Mouse (Mus musculus) hindbrain, embryonic 13.5 days (tissue): Measurements from ENCODE around the gene Gm28729. TPM values are rescaled to one million over a fixed set of nuclear protein-coding genes. Genes with fewer than 3 reads are reported as not detected.
A peak's percentile ranks its signal among the peaks of the same experiment; 100 is the strongest.

Source experiments
- ATAC-seq: fragments of 200-750 bp; cut with Nextera tagmentation; 2 replicates; pipeline ENCODE4 v1.8.0; 2017; ENCODE audit warnings: moderate TSS enrichment; ENCODE audit not compliant: low FRiP score
- H3K27ac ChIP-seq: fragments of 300-500 bp; sonication (generic); 2 replicates; pipeline ENCODE4 v1.5.1; 2015; ENCODE audit warnings: inconsistent platforms, mild to moderate bottlenecking, moderate library complexity
- H3K27me3 ChIP-seq: fragments of 300-500 bp; sonication (generic); 2 replicates; pipeline ENCODE4 v1.6.1; 2015; ENCODE audit warnings: mild to moderate bottlenecking, inconsistent platforms
- H3K36me3 ChIP-seq: fragments of 300-500 bp; sonication (generic); 2 replicates; pipeline ENCODE4 v1.6.1; 2015; ENCODE audit warnings: mild to moderate bottlenecking, inconsistent platforms
- H3K4me1 ChIP-seq: fragments of 300-500 bp; sonication (generic); replicated peaks from 2 replicates; pipeline ENCODE4 v1.6.1; 2015; ENCODE audit warnings: inconsistent platforms
- H3K4me2 ChIP-seq: fragments of 300-500 bp; sonication (generic); 2 replicates; pipeline ENCODE4 v1.6.1; 2015; ENCODE audit warnings: inconsistent platforms, mild to moderate bottlenecking, moderate library complexity
- H3K4me3 ChIP-seq: fragments of 300-500 bp; sonication (generic); 2 replicates; pipeline ENCODE4 v1.5.1; 2015; ENCODE audit warnings: mild to moderate bottlenecking, inconsistent platforms
- H3K9ac ChIP-seq: fragments of 300-500 bp; sonication (generic); 2 replicates; pipeline ENCODE4 v1.6.1; 2015; ENCODE audit warnings: mild to moderate bottlenecking, inconsistent platforms
- H3K9me3 ChIP-seq: fragments of 300-500 bp; sonication (generic); 2 replicates; pipeline ENCODE4 v1.6.1; 2016; ENCODE audit warnings: inconsistent platforms
- whole genome bisulfite sequencing: fragments of 180-500 bp; shearing (Covaris S2); methylation state at CpG from one replicate; pipeline ENCODE4 v1.1.7; 2015; 5-methylcytosine and 5-hydroxymethylcytosine counted together
- polyA plus RNA-seq: library from polyadenylated mRNA; unstranded; fragments of >200 nt; fragmentation: Nextera tagmentation; extraction: Ambion mirVana; gene quantifications from 2 replicates; pipeline ENCODE4 v1.2.1, GENCODE M21; 2015

Gm28729 gene
- polyA plus RNA-seq, 1 experiment from 2014 or later = 0.40 TPM

DNA sequence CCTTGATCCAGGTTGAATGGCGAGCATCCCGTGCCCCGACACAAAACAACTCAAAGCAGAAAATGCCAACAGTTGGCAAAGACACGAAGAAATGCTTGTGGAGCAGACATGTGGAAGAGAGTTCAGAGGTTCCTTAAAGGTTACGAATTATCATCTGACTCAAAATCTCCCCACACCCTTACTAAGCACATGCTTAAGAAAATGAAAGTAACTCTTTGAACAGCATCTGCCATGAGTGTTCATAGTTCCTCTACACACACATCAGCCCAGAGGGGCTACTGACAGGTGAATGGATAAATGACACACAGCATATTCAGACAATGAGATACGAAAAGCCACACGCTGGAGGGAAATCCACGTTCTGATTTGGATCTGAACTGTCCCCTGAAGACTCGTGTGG lies 75.5 kb downstream of the Gm28729 start:
- Histone ChIP-seq H3K4me1 (no peaks in the 10 kb centered on the region), H3K4me2 (no peak overlapping the region), H3K36me3 (no peaks in the 10 kb centered on the region), H3K27me3 (no peaks in the 10 kb centered on the region), H3K27ac (no peak overlapping the region), H3K4me3 (no peak overlapping the region), H3K9ac (no peak overlapping the region), H3K9me3 (no peaks in the 10 kb centered on the region)
- 80% methylated on average over 9 of the region's 9 CpGs for WGBS
- ATAC-seq = no peak

DNA sequence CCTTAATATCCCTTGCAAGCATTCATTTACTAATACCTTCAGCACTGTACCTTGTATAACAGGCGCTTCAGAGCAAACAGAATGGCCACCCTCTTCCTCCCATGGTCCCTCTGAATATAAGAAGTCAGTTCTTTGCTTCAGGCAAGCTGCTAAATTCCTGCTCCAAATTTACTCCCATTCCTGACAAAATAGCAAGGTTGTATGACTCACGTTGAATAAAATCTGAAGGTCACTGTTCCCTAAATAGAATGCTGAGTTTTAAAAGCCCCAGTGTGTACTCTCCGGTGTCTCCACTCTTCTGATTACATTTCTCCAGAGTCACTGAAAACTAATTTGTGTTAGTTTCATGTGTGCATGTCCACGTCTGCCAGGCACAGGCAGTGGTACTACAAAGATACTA lies 79.7 kb downstream of the Gm28729 start:
- Histone ChIP-seq H3K4me1 (no peaks in the 10 kb centered on the region), H3K9me3 (no peaks in the 10 kb centered on the region), H3K4me3 (no peak overlapping the region), H3K4me2 (no peak overlapping the region), H3K9ac (no peak overlapping the region), H3K27ac (no peak overlapping the region), H3K36me3 (no peaks in the 10 kb centered on the region), H3K27me3 (no peaks in the 10 kb centered on the region)
- ATAC-seq = no peak
- 85% methylated on average over 4 of the region's 4 CpGs for WGBS

DNA sequence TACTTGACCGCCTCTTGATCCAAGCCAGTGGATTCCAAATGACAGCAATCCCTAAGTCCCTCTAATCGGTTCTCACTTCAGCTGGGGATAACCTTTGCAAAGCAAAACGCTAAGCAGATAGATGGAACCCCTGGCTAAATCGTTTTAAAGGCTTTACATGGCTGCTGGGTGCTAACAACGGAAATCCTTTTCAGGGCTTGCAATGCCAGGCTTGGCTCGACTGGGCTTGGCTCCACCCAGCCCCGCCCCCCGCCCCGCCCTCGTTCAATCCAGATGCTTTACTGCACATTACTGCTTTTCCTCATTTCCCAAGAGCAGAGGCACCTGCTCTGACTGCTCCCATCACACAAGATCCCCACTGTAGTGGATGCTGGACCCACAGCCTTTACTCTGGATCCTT lies 83.0 kb downstream of the Gm28729 start:
- Histone ChIP-seq H3K4me2 (no peak overlapping the region), H3K9me3 (no peaks in the 10 kb centered on the region), H3K9ac (no peak overlapping the region), H3K27me3 (0 out of 2 replicates have a peak, but pooled peaks cover 5% of the 10 kb centered on the region), H3K4me3 (no peak overlapping the region), H3K27ac (no peak overlapping the region), H3K4me1 (peaks cover 18% of the 10 kb centered on the region), H3K36me3 (no peaks in the 10 kb centered on the region)
- no peak for ATAC-seq
- WGBS = 30% methylated on average over 10 of the region's 10 CpGs

DNA sequence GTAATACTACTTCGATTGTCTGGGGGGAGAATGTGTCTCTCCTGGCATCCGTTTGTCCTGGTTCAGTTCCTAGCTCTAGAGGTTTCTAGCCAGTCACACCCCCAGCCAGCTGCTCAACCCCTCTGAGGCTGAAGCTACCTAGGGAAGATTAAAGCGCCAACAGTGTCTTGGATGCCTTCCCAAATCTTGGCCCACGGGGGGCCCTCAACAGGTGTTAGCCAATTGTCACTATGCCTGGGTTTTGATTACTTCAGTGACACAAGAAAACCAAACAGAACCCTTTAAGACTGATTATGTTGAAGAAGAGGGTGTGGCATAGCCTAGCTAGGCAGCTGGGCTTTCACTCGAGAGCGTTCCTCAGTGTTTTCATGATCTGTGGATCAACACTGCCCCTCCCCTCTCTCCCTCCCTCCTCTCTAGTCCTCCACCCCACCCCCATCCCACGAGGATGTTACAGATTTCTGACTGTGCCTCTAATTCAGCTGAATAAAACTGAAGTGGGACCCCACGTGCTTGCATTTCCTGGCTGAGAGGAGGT lies 86.7 kb downstream of the Gm28729 start:
- Histone ChIP-seq H3K36me3 (no peaks in the 10 kb centered on the region), H3K4me2 (peak overlapping the region; percentile 72), H3K9me3 (no peaks in the 10 kb centered on the region), H3K4me1 (peaks cover 28% of the 10 kb centered on the region), H3K9ac (peak overlapping the region; percentile 77), H3K4me3 (peak overlapping the region; percentile 43), H3K27me3 (0 out of 2 replicates have a peak, but pooled peaks cover 8% of the 10 kb centered on the region), H3K27ac (peak overlapping the region; percentile 81)
- ATAC-seq = peak; percentile 59
- 4% methylated on average over 8 of the region's 8 CpGs for WGBS

DNA sequence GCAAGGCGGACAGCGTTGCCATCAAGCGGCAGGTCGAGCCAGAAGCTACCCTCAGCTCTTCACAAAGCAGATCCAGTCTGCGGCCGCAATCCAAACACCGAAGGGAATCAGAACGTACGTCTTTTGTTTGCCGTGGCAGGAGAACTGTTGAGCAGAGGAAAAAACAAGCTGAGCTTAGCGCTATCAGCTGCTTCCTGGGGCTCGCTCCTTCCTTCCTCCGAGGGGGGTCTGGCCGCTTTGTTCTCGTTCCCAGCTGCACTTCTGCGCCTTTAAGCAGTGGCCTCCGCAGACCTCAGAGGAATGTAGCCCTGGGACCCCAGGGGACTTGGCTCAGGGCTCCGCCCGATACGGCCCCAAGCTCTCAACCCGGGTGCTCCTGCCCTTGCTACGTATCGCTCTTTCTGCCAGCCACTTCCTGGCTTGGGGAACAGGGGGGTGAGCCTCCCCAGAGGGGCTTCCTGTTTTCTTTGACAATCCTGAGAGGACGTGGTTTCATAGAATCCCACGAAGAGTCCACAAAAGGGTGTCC lies 87.2 kb downstream of the Gm28729 start:
- ATAC-seq = peak; percentile 67
- H3K27ac ChIP-seq = peak overlapping the region; percentile 81

DNA sequence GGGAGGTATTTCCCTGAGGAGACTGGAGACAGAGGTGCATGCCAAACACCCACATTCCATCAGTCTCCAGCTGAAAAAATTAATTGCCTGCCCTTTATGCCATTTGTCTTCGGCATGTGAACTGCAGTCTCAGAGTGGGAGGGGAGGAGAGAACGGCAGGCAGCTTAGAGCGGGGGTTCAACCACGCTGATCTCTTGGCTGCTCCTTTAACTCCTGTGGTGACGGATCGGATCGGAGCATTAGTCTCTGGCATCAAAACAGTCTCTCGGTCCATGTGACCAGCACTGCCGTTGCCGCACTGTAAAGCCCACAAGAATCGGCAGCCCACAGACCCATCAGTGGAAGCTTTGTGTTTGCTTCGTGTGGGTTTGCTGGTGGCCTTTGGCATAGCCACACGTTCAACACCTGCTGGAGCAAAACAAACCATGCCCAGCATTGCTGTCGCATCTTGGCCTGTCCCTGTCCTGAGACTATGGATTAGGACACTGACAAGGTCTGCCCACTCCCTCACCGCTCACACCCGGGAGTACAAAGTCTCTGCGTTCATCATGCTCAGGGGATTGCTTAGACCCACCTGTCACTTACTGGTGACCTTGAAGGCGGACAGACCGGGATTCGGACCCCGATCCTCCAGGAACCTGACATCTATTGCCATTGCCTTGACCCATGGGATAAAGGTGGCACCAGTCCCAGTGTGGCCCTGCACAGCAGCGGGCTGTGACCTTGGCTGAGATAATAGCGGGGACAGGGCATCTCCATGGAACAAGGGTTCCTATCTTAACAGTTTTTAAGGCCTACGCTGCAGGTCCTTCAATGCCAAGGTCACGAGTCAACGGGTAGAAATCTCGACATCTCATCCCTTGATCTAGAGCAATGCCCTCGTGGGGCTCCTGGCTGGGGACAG lies 87.9 kb downstream of the Gm28729 start:
- no peaks in the 10 kb centered on the region for H3K36me3 ChIP-seq
- peak overlapping the region; percentile 43 for H3K4me3 ChIP-seq
- H3K27me3 ChIP-seq = 0 out of 2 replicates have a peak, but pooled peaks cover 8% of the 10 kb centered on the region
- WGBS = 7% methylated on average over 28 of the region's 28 CpGs
- peak overlapping the region; percentile 72 for H3K4me2 ChIP-seq
- H3K27ac ChIP-seq = peak overlapping the region; percentile 81
- no peaks in the 10 kb centered on the region for H3K9me3 ChIP-seq
- H3K9ac ChIP-seq = peak overlapping the region; percentile 77
- ATAC-seq = peak; percentile 35
- H3K4me1 ChIP-seq = peaks cover 28% of the 10 kb centered on the region

More for the DNA sequence above, 87.2 kb downstream of the Gm28729 start:
- Histone ChIP-seq H3K4me1 (peaks cover 28% of the 10 kb centered on the region), H3K4me3 (peak overlapping the region; percentile 43), H3K36me3 (no peaks in the 10 kb centered on the region), H3K4me2 (peak overlapping the region; percentile 72), H3K9me3 (no peaks in the 10 kb centered on the region), H3K9ac (peak overlapping the region; percentile 77), H3K27me3 (0 out of 2 replicates have a peak, but pooled peaks cover 8% of the 10 kb centered on the region)
- under 1% methylated on average over 25 of the region's 25 CpGs for WGBS

Other genes with a start within 250 kb of the Gm28729 start
- 176 and 187 TPM in 2 replicates for gene Atp1b3, start 160.8 kb downstream of the Gm28729 start, polyA plus RNA-seq
- 256 and 260 TPM in 2 replicates for gene Rnf7, start 46.6 kb downstream of the Gm28729 start, polyA plus RNA-seq
- 18.3 and 19.5 TPM in 2 replicates for gene Rasa2, start 106.4 kb upstream of the Gm28729 start, polyA plus RNA-seq
- 42.2 and 44.0 TPM in 2 replicates for gene Zbtb38, start 227.6 kb upstream of the Gm28729 start, polyA plus RNA-seq